Mouse (Mus musculus) v-Abl transformed pro-B cells (cell line): ENCODE results near the gene Klhdc3.

Experiments used
- in situ Hi-C, 2 experiments: fragments of 400-800 bp; cut with MboI; formaldehyde crosslinking; loops; one replicate each; pipeline ENCODE4 v1.15.1; 2025; ENCODE audit not compliant: unreplicated experiment in 2 of 2

Klhdc3 gene

DNA sequence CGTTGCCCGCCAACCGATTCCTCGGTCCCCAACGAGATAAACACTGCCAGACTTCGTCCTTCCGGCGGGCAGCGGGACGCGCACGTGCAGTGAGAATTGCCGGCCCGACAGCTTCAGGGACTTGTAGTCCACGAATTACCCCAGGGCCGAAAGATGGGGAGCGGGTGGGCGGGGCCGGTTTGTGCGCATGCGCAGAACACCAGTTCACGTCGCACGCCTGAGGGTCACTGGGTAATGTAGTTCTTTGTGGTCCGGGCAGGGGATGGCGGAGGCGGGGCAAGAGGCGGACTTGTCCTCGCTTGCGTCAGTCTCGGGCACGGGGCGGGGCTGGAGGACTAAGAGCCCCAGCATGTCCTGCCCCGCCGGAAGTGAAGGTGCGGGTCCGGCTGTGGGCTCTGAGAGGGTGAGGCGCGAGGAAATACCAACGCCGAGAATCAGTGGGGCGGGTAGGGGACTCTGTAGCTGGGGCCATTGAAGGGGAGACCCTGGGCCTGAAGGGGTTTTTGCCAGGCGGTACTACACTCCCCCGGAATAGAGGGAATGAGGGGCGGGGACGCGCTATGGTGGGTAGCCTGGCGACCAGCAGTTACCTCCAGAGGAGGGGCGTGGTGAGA is at the start of gene Klhdc3:
Klhdc3 (minus strand) TSS at position 155 of the 614 bp plus-strand sequence.
- in situ Hi-C loops, result no loop called here

DNA sequence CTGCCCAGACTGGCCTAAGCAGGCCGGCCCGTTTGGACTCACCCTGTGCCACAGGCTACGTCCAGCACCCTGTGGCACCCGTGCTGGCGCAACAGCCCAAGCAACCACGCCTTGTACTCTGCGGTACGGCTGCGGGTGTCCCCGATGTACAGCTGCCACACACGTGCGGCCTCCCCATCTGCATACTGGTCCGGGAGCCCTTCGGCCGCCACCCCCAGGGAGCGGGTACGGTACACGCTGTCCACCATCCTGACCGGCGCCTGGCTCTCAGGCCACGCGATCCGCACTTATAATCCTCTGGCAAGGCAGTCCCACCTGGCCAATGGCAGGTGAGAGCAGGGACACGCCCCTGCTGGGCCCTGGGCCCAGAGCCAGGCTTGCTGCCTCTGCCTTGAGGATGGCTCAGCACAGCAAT is 48.2 kb upstream of the Klhdc3 start, which contains the start of gene Gnmt:
Gnmt (minus strand) TSS at position 265 of the 415 bp plus-strand sequence.
- in situ Hi-C loops, result no loop called here

DNA sequence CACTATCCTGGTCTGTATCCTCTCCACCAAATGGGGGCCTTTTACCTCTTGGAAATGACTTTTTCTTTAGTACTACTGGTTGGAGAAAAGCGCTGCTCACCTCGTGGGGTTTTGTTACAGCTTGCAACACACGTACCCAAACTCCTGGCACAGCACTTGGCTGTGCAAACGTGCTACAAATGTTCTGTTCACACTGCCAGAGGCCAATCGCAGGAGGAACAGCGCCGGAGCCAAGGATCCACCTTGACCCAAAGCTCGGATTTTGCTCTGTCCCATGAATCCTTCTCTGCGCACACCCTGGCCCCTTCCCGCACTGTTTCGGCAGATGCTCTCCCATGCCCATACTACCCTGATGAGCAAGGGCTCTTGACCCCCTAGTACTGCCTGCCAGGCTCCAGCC is 47.8 kb upstream of the Klhdc3 start:
- in situ Hi-C loops, result no loop called here

DNA sequence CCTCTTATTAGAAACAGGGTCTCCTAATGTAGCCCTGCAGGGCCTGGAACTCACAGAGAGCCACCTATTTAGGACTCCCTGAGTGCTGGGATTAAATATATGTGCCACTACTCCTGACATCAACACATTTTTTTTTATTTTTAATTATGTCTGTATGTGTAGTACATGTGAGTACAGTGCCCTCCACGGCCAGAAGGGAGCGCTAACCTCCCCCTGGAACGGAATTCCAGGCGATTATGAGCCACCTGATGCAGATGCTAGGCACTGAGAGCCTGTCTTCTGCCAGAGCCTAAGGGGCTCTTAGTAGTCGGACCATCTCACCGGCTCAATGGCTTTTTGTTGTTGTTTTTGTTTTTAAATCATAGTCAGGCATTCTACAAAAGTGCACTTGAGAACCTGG is 47.3 kb upstream of the Klhdc3 start:
- in situ Hi-C loops, result no loop called here

DNA sequence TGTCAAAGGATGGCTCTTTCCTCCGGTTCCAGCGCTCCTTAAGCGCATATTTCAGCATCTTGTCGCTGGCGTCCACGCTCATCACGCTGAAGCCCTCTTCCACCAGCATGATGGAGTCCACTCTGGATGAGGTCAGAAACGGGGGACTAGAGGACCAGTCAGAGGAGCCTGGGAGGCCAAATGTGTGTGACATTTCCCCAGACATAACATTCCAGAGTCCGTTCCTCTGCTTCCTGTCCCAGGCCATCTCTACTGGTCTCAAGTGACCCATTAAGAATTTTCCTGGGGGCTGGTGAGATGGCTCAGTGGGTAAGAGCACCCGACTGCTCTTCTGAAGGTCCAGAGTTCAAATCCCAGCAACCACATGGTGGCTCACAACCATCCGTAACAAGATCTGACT is 46.6 kb upstream of the Klhdc3 start:
- in situ Hi-C loops, result no loop called here

DNA sequence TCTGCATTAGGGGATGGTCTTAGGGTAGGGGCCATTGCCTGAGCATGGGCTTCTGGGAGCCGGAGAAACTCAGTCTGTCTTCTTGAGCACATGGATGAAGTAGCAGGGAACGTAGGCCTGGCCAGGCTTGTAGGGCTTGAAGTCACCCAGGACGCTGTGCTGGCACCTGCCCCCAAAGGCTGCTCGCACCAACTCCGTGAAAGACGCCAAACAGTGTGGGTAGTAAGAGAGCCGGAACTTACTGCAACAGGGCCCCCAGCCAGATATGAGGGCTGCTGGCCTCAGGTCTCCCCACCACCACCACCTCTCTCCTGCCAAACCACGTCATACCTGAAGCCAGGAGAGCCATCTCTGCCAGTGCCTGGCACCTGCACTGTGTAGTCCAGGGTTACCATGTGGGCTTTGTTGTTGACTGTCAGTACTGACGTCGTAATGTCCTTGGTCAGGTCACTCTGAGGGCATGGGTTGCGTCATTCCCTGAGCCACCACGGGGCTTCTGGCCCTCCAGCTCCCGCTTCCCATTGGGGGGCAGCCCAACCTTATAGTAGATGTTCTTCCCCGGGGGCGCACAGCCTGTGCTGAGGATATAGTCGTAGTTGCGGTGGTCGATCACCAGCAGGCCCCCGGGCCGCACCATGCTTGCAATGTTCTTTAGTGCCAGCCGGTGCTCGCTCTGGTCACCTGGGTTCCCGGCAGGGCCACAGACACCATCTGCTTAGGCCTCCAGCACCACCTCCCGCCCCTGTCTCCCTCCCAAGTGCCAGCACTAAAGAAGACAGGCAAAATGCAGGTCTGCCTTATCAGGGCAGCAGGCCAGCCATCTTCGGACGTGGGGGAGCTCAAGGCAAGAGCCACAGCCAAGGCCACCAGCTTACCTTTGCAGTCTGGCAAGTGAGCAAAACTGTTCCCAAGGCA is 45.3 kb upstream of the Klhdc3 start:
- in situ Hi-C loops, result no loop called here

DNA sequence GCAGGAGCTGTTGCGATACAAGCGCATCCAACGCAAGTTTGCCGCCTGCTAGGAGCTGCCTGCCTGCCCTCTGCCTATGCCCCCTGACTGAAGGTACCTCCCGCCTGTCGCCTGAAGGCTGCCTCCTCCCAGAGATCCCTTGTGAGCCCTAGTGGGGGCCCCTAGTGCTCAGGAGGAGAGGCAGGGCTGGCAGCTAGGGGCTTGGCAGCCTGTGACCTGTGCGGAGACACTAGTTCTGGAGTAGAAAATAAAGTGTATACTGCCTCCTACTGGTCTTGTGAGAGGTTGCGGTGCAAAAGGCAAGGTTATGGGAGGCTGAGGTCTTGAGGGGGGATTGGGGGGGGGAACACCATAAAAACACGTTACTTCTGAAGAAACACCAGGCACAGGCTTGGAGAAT is 44.6 kb upstream of the Klhdc3 start:
- in situ Hi-C loops, result no loop called here

DNA sequence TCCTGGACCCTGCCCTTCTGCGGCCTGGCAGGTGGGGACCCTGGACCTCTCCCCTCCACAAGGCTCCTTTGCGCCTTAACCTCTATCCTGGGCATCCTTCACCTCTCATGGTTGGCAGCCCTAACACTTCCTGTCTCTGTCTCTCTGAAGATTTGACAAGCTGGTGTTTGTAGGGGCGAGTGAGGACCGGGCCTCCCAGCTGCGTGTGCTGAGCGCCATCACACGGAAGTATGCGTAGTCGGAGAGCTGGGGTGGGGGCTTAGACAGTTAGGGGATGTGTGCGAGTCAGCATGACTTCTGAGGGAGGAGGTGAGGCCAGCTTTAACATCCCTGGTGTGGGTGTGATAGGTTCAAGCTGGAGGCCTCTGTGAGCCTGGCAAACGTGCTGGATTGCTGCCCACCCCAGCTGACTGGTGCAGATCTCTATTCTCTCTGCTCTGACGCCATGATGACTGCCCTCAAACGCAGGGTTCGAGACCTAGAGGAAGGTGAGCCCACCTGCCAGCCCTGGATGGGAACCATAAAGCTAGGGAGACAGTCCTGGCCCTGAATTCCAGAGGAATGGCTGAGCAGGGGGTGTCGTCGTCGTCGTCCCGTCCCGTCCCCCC is 43.9 kb upstream of the Klhdc3 start:
- in situ Hi-C loops, result loop anchor here (5.0 kb wide), 1 partner anchor 197 kb away; no protein-coding TSS in a partner anchor

DNA sequence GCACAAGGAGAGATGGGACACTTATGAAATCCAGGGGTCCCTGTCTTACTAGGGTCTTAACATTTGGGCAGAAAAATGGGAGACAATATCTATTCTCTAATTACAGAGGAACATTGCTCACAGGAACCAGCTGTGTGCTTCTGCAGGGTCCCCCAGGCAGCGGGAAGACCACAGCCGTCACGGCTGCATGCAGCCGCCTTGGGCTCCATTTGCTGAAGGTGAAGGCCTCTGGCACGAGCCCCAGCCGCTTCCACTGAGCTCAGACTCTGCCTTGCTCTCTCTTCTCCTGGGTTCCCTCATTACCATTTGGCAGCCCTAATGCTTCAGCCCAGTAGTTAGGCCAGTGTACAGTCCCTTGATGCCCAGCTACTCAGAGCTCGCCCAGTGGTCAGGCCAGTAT is 40.4 kb upstream of the Klhdc3 start:
- in situ Hi-C loops, result loop anchor here (5.0 kb wide), 1 partner anchor 194 kb away; no protein-coding TSS in a partner anchor

DNA sequence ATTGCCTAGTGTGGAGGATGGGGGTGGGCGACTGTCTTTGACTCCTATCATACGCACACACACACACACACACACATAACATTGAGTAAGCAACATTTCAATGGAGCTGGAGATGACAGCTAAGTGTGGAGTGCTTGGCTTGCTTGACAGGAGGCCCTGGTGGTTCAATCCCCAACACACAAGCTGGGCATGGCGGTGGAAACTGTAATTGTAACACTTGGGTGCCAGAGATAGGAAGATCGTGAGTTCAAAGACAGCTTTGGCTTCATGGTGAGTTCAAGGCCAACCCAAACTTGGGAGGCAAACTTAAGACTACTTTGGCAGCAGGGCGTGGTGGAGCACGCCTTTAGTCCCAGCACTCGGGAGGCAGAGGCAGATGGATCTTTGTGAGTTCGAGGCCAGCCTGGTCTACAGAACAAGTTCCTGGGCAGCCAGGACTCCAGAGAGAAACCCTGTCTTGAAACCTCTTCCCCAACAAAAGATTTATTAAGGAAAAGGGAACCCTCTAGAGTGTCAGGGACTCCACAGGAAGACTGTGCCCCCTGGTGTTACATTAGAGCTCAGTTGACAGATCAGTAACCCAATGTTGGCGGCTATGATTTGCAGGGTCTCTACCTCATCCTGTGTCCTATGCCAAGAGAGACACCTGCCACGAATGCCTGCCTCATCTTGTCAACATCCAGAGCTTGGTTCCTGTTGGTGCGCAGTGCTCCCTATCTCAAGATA is 34.2 kb upstream of the Klhdc3 start:
- in situ Hi-C loops, result no loop called here

DNA sequence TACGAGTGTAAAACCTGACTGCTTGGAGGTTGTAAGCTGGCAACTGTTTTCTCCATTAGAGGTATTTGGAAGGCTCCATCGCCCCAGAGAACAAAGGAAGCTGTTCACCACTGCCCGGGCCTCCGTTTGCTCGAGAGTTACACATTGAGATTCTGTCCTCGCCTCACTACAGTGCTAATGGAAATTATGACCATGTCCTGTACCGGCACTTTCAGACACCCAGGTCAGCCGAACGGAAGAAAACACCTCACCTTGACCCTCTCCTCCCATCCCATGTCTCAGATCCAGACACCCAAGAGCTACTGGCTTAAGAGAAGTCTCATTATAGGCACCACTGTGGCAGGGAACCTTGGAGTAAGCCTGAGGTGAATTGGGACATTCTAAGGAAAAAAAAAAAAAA is 33.1 kb upstream of the Klhdc3 start:
- in situ Hi-C loops, result no loop called here

DNA sequence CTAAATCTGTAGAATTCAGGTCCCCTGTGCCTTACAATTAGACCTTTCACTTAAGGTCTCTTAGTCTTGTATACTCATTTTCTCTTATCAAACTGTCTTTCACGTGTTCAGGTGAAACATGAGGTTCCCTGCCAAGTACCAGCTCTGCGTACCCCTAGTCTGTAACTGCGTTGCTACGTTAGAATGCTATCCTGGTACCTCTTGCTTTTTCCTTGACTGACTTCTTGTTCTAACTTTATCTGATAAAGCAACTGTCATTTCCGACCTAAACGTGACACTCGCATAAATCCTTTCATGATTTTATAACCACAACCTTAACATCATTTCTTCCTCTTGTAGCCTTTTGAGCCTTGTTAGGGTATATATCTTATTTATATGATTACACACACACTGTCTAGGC is 31.7 kb upstream of the Klhdc3 start:
- in situ Hi-C loops, result no loop called here

DNA sequence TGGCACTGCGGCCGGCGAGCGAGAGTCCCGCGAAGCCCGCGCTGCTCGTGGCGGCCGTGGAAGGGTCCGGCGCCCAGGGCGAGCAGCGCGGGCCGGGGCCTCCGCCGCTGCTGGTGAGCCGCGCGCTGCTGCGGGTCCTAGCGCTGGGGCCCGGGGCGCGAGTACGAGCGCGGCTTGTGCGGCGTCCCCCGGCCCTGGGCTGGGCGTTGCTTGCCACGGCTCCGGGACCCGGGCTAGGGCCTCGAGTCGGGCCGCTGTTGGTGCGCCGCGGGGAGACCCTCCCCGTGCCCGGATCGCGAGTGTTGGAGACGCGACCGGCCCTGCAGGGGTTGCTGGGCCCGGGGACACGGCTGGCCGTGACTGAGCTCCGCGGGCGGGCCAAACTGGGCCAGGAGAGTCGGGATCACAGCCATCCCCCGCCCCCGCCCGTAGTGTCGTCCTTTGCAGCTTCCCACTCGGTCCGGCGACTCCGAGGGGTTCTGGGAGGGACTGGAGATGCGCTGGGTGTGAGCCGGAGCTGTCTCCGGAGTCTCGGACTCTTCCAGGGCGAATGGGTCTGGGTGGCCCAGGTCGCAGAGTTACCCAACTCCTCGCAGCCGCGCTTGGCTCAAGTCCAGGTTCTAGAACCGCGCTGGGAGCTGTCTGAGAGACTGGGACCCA is 31.0 kb upstream of the Klhdc3 start:
- in situ Hi-C loops, result no loop called here

DNA sequence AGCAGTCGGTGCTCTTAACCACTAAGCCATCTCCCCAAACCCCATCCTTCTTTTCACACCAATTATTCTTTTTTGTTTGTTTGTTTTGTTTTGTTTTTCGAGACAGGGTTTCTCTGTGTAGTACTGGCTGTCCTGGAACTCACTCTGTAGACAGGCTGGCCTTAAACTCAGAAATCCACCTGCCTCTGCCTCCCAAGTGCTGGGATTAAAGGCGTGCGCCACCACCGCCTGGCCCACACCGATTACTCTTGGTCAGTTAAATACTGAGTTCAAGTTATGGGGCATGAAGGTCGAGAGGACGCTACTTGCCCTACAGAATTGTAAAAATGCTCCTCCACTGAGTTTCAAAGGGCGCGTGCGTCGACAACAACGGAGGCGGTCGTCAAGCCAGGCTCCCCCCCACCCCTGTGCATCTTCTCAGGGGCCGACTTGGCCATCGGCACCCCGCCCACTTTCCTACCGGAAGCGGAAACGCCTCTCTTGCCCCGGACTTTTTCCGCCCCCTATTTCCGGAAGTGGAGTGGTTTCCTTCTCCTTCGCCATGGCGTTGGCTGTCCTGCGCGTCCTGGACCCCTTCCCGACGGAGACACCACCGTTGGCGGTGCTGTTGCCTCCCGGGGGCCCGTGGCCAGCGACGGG is 30.4 kb upstream of the Klhdc3 start, which contains the start of gene Pex6:
Pex6 (plus strand) TSS at position 505 of the 639 bp plus-strand sequence.
- in situ Hi-C loops, result no loop called here

DNA sequence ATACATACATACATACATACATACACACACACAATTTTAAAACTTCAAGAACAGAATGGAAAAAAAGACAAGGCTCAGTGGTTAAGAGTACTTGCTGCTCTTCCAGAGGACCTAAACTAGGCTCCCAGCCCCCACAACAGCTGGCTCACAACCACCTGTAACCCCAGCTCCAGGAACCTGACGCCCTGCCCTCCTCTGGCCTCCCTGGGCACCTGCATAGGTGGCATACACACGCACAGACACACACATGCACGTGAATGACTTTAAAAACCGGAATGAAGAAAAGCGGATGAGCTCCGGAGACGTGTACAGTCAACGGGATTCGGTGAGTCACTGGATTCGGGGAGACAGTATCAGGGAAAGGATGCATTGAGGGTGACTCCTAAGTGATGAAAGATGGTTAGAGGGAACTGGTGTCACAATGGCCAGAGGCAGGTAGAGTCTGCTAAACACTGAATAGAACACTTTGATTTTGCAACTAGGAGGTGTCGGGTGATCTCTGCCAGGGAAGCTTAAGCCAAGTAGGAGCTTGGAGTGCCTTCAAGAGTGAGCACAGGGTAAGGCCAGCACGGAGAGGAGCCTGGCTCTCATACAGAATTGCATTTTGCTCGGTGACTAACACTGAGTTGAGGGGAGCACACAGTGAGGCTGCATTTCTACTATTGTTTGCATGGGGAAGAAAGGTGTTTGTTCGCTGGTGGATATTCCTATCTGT is 25.8 kb upstream of the Klhdc3 start:
- in situ Hi-C loops, result no loop called here

DNA sequence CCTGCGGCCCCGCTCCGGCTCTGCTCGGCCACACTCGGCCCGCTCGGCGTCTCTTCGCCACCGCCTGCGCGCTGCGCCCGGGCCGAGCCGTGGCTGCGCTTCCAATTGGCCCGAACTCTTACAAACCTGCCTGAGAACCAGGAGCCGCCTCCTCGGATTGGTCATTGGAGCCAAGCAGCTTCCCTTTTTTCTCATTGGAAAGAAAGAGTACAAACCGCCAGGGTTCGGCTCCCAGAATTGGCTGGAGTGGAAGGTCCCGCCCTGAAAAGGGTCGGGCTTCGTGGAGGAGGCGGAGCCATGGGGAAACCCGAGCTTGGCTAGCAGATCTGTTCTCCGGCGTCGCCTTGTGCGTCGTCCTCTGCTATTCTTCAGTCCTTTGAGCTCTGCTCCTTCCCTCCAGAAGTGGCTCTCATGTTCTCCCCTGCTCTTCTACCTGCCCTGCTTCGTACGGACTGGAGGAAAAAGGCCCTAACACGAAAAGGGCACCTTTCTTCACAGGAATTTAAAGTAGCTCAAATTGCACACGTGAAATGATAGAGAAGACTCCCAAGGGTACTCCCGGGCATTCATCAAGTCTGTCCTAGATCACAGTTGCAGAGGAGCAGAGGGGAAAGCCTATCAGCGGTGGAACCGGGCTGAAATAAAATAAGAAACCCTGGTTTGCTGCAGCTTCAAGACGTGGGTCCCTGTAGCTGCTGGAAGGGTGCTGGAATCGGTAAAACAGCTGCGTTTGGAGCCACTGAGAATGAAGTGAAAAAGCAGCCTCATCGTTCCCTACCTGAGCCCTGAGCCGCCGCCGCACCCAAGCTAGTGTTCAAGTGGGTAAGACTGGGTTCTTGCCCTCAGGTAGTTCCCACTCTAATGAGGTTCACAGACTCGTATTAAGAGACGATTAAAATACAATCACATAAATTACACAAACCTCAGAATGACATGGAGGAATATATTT is 24.4 kb upstream of the Klhdc3 start, which contains the start of gene Ppp2r5d:
Ppp2r5d (minus strand) TSS at position 225 of the 949 bp plus-strand sequence.
- in situ Hi-C loops, result no loop called here

DNA sequence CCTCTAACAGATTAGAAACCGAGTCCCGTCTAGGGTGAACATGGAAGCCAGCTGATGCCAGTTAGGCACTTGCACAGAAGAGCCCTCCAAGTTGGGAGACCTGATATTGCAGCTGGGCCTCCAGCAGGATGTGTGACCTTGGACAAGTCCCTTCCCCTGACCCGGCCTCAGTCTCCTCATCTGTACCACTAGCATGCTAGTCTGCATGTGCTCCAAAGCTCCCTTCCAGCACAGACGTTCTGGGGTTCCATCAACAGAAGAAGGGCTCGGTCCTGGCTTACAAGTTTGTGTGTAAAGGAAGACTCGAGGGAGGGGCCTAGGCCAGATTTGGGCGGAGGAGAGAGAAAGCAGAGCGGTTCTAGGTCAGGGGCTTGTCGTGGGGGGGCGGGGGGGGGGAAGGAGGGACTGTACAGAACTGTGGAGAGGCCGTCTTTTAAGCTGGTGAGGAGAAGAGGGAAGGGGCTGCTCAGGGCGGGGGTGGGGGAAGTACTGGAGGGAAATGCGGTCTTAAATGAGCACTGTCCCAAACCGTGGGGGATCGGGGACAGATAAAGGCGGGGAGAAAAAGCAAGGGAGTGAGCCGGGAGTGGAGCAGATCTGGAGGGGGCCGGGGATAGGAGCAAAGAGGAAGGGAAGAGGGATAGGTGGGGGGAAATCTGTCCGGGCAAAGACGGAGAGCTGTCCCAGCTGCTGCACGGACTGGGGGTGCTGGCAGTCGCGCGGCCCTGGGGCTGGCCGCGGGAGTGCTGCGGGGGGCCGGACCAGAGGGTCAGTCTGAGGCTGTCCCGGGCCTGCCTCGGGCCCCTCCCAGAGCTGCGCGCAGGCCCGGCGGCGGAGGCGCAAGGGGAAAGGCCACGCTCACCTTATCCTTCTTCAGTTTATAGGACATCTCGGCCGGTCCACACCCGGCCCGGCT is 23.5 kb upstream of the Klhdc3 start:
- in situ Hi-C loops, result no loop called here
